Mouse (Mus musculus): ENCODE data around the gene Zfp865.
"Not testable (repeated sequence)": the region's sequence is repeated elsewhere in the genome, so short reads cannot be mapped to it uniquely, and the experiment has no call there.

The Zfp865 gene

DNA sequence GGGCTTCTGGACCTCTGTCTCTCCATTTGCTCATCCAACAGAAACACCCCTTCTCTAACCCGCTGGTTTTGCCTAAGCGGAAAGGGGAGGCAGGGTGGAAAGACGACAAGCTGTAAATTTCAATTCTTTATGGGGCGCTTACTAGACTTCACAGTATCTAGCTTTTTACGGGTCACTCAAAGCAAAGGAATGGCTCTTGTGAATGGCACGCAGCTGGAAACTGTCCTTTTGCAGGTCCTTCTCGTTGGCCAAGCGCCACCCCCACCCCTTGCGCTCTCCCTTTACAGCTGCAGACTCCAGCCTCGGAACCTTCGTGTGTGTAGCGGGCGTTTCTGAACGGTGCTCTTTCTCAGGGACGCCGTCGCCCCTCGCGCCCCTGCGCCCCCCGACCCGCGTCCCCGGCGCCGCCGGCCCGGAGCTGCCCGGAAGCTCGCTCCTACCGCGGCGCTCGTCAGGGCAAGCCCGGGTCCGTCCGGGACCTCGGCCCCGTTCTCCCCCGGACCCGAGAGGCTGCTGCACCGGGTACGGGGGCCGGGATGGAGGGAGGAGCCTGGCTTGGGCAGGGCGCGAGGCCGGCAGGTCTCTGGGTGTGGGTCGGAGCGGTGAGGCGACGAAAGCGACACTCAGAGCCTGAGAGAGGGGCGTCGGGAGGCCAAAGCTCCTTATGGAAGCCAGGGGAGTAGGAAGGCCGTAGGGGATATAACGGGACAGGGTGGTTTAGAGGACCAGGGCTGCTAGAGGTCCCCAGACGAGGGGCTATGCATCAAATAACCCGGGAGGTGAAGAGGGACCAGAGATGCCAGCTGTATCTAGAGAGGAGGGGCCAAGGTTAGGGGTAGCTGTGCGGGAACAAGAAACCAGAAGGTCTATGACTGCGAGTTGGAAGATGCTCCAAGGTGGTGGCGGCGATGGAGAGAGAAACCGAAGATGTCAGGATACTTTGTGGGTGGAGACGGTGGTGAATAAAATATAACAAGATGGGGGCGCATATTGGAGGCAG is 31.3 kb downstream of the Zfp865 start, which contains the start of gene Zfp580:
TSS of gene Zfp580 (plus strand) at position 346 of the 1,000 bp plus-strand sequence.
- peak; percentile 71 for DNase-seq (ENCODE audit: low spot score)

DNA sequence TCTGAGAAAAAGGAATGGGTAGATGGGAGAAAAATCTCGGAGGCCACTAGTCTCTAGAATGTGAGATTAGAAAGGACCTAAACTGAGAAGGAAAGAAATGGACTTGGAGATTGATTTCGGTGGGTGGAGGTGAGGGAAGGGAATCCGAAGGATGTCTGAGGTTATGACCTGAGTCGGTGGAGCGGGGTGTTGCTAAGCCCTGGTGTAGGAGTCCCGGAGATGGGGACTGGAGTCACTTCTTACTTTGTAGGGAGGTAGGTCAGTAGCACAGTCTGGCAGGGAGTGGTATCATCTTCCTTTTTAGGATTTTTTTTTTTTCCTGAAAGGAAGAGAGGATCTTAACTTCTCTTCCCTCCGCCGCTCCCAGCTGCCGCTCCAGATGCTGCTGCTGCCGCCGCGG is 32.3 kb downstream of the Zfp865 start:
- no peak for DNase-seq (ENCODE audit: low spot score)

DNA sequence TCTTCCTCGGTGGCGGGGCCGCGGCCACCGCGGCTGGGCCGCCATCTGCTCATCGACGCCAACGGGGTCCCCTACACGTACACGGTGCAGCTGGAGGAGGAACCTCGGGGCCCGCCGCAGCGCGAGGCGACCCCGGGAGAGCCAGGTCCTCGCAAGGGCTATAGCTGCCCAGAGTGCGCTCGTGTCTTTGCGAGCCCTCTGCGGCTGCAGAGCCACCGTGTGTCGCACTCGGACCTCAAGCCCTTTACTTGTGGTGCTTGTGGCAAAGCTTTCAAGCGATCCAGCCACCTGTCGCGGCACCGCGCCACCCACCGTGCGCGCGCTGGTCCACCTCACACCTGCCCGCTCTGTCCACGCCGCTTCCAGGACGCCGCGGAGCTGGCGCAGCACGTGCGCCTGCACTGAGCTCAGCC is 32.8 kb downstream of the Zfp865 start:
- no peak for DNase-seq (ENCODE audit: low spot score)

DNA sequence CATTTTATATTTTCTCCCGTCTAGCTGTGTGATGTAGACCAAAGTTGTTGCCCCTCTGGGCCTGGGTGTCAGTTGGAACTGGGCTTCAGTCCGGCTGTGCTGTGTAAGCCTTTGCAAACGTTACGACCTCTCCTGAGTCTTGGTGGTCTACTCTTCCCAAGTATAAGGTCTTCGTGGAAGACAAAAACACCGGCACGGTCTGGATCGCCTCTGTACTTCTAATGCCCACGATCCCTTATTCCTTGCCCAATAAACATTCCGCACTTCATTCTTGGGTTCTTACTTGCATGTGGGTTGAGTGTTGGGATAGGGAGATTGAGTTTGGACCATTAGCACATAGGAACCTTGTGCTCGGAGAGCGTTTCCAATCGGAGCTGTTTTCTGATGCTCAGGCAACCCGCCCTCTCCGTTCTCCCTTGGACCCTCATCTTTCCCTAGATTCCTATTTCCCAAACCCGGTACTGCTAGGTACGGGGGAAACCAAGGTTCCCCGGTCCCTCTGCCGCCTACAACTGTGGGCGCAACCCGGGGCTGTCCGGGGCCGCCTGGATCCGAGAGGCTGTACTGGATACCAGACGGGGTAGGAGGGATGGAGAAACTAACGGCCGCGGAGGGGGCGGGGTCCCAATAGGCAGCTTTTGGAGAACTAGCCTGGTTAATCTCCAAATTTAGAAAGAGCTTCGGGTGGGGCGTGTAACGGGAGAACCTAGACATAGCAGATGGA is 33.4 kb downstream of the Zfp865 start:
- DNase-seq (ENCODE audit: low spot score) = no peak

DNA sequence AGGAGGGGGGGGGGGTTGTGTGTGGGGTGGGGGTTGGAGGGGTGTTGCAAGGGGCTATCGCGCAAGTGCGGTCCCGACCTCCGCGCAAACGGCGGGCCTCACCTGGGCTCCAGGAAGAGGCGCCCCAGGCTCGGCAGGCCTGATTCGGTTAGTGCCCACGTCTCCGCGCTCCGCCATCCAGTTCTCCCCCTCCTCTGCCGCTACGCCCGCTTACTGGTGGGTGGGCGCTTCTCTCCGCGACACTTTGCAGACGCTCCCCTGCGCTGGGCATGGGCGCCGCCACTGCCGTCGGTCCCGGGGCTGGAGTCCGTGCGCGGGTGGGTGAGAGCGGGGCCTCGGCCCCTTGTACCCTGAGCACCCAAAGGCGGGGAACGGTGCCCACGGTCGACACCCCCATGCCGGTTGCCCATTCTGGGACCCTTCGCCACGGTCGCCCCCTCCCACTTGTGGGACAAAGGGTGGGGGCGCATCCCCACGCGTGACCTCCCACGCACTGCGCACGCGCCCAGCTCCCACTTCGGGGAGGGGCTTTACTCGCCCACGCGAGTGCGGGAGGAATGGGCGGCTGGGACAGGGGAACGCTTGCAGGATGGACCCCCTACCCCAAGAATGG is 36.6 kb downstream of the Zfp865 start:
- no peak for DNase-seq (ENCODE audit: low spot score)

DNA sequence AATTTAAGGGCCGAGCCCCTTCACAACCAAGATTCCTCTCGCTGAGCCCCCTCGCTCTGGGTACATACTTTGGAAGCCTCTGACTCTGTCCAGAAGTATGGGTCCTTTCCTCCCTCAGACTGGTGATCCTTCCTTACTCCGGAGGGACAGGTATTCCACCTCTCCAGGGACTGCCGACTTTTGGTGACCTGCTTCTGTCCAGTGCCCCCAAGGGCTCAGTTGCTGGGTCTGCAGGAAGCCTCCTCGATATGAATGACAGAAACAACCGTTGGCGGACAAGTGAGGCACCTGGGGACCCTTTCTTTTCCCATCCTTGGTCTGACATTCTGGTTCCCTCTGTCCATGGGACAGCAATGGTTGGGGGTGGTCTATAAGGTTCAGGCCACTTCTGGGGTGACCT is 37.2 kb downstream of the Zfp865 start:
- no peak for DNase-seq (ENCODE audit: low spot score)

DNA sequence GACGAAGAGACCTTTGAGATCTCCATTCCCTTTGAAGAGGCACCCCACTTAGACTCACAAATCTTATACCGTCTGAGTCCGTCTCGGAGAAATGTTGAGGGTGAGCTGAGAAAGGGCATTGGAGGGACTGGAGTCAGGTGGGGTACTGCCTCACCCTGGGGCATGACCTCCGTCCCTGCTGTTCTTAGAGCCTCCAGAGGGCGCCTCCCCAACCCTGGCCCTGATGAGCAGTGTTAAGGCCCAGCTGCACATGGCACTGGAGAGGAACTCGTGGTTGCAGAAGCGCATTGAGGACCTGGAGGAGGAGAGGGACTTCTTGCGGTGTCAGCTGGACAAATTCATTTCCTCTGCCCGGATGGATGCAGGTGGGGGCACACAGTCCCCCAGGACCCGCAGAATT is 37.6 kb downstream of the Zfp865 start:
- DNase-seq (ENCODE audit: low spot score) = no peak

DNA sequence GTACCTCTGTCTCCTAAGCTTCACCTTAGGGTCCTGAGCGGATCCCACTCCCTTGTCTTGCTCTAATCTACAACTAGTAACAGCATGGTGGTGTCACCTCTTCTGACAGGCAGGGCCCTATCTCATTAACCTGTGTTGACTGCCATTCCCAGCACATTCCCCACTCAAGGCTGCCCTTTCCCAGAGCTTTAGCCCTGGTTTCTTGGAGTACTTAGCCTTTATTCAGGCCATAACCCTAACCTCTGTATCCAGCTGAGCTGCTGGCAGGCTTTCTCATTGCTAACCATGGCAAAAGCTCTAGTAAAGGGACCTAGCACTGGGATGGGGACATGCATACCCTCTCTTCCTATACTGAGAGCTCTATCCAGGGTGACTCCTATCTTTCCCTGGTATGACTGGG is 38.5 kb downstream of the Zfp865 start:
- no peak for DNase-seq (ENCODE audit: low spot score)

DNA sequence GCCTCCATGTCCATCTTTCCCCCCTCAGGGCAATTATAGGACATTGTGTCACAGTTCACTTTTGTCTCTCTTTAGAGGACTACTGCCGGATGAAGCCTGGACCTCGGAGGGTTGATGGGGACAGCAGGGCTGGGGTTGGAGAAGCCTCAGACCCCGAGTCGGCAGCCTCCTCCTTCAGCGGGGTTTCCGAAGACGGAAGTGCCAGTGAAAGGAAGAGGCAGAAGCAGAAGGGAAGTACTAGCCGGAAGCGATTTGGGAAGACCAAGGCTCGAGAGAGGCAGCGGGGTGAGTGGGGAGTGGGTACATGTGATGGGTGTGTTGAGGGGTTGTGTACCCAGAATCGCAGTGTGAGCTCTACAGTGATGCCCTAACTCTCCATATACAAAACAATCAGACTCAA is 39.2 kb downstream of the Zfp865 start:
- no peak for DNase-seq (ENCODE audit: low spot score)

DNA sequence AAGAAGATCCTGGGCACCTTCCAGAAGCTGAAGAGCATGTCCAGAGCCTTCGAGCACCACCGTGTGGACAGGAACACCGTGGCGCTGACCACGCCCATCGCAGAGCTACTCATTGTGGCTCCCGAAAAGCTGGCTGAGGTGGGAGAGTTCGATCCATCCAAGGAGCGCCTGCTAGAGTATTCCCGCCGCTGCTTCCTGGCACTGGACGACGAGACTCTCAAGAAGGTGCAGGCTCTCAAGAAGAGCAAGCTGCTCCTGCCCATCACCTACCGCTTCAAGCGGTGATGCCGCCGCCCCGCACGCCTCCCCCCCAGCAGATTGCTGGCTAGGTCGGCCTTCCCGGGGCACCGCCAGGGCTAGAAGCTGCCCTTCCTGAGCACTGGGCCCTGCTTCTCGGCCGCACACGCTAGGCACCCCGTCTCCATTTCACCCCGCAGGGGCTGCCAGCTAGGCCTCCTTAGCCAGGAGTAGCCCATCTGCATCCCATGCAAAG is 40.1 kb downstream of the Zfp865 start:
- DNase-seq (ENCODE audit: low spot score) = peak; percentile 70

DNA sequence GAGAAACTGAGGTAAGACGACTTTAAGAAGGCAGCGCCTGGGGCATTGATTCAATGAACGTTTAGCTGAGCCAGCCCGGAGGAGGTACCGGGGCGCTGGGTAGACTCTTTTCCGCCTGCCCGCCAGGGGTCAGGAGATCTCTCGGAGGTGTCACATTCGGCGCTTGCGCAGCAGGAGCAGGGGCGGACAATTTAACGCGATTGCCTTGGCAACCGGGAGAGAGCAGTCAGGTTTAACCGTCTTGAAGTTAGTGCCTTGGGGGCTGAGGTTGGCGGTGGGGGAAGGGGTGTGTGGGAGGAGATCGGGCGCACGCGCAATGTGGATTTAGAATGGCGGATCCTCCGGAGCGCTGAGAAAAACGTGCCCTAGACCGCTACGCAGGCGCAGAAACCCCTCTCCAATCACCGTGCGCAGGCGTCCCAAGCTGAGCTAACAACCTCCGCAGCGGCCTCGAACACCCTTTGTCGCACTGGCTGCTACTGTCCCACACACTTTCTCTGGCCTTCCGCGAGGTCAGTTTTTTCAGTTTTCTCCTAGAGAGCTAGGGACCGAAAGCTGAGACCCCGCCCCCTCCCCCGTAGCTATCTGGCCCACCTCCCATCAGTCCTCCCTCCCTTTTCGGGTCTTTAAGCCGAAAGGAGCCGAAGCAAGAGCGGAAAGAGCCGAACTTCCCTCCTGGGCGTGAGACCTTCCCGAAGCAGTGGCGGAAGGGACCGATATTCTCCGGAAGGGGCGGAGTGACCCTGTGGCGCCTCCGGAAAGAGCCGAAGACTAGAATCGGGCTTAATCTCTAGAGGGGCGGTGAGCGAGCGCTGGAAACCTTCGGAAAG is 41.0 kb downstream of the Zfp865 start:
- peak; percentile 97 for DNase-seq (ENCODE audit: low spot score)

DNA sequence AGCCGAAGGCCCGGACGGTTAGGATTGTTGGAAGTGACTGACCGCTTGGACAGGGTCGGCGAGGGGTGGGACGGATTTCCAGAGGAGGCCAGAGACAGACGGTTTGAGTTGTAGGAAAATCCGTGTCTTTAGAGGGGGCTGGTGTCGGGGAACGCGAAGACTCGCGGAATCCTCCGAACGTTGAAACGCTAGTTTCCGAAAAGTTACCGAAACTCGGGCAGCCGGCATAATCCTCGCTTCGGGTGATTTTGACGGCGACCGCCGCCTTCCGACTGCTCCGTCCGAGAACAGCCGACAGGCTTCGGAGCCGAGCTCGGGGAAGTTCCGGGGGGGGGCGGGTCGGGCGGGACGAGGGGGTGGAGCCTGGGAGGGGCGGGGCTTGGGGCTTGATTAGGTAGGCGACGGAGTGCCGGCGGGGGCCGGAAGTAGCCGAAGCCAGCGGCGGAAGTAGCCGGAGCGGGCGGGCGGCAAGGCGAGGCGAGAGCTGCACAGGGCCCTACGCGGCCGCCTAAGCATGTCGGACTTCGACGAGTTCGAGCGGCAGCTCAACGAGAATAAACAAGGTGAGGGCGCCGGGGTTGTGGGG is 41.7 kb downstream of the Zfp865 start, which contains the start of gene U2af2:
TSS of gene U2af2 (plus strand) at position 370 of the 586 bp plus-strand sequence.
- peak; percentile 92 for DNase-seq (ENCODE audit: low spot score)

DNA sequence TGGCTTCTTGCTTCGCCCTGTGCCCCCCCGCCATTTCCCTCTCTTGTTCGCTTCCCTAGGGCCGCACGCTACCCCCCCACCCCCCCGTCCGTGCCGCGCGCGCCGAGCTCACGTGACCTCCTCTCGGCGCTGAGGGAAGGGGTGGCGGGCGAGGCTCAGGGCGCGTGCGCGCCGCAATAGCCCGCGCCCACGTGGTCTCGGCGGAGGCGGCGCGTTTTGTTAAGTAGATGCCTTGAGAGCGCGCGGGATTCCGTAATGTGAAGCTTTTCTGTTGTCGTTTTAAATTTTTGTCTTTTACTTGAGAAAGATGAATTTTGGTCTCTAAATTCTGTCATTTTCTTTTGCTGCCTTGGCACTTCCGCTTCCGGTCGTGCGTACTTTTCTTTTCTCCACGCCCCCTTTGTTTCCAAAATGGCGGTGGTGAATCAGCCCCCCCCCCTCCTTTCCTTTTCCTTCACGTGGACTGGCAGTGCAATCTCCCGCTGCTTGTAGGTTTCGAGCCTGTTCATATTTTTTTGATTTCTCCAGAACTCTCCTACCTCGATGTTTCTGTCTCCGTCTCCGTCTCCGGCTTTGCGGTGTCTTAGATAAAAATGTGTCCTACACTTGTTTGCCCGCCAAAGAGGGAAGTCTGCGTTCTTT is 42.3 kb downstream of the Zfp865 start:
- DNase-seq (ENCODE audit: low spot score) = no peak

DNA sequence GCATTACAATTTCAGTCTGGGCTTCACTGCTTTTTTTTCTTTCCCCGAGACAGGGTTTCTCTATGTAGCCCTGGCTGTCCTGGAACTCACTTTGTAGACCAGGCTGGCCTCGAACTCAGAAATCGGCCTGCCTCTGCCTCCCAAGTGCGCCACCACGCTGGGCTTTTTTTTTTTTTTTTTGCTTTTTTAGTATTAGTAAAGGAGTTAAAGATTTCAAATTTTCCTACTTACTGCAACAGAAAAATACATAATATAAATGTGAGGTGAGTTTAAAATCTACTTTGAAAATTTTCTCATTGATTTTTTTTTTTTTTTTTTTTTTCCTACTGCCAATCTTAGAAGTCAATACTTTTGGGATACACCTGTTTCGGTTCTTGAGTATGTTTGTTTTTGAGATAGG is 44.7 kb downstream of the Zfp865 start:
- no peak for DNase-seq (ENCODE audit: low spot score)

DNA sequence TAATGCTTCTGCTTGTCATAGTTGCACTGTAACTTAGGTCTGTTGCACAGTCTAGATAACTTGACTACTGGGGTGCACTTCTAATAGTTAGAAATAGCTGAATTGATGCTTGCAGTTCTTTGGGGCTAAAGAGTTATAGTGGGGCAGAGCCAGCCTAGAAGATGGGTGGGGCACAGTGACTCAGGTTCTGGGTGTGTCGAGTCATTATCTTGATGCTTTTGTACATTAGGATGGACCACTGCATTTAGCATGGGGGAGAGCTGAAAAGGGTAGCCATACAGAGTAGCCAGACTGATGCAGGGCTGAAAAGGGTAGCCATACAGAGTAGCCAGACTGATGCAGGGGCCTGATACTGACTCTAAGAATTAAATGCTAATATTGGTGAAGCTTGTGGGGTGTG is 53.4 kb downstream of the Zfp865 start:
- no peak for DNase-seq (ENCODE audit: low spot score)

DNA sequence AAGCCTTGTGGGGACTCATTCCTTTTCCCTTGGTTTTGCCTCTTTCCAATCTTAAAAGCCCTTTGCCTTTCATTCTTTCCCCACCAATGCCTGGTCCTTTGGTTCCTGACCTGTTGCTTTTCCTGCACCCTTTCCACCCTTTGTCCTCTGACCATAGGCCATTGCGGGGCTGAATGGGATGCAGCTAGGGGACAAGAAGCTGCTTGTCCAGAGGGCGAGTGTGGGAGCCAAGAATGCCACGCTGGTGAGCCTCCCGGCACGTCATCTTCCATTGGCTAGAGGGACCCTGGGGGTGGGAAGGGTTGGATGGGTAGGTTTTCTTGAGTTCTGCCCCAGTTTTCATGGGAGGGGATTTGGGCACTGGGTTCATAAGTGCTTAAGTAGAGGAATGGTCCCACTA is 54.8 kb downstream of the Zfp865 start:
- DNase-seq (ENCODE audit: low spot score) = no peak

DNA sequence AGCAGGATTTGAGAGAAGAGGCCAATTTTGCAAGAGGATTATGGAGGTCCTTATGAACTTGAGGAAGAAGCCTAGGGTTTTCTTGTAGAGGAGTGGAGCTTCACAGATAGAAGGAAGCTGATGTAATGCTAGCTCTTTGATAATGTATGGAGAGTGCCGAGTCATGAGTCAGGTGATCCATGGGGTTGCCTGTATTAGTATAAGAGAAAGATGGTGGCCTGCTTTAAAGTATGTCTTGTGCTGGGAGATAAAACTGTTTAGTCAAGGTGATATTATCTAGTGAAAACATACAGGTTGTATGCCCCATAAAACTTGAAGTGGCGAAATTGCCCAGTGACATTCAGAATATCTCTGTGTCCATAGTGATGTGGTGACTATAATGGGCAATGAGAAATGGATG is 56.8 kb downstream of the Zfp865 start:
- no peak for DNase-seq (ENCODE audit: low spot score)

DNA sequence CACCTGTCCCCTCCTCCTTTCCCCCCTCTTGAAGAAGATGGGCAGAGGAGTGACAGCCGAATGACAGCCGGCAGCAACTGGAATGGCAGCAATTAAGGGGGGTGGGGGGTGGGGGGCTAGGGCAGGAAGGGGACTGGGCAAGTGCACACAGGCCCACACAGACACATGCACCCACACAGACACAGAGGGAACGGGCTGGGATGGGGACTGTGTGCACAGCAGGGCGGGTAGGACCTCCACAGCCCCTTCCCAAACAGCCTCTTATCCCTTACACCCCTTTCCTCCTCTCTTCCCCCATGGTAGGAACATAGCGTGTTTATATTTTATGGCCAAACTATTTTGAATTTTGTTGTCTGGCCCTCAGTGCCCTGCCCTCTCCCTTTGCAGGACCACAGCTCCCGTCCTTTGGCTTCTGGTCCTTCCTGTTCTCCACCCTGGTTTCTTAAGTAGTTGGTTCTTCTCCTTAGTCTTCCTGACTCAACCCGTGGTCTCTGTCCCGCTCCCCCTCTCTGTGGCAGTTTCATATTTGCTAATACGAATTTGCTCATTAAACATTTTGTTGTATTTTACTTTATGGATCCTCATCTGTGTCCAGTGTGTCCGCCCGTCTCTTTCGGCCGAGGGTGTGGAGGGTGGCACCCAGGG is 59.3 kb downstream of the Zfp865 start:
- not testable (repeated sequence) for DNase-seq (ENCODE audit: low spot score)

DNA sequence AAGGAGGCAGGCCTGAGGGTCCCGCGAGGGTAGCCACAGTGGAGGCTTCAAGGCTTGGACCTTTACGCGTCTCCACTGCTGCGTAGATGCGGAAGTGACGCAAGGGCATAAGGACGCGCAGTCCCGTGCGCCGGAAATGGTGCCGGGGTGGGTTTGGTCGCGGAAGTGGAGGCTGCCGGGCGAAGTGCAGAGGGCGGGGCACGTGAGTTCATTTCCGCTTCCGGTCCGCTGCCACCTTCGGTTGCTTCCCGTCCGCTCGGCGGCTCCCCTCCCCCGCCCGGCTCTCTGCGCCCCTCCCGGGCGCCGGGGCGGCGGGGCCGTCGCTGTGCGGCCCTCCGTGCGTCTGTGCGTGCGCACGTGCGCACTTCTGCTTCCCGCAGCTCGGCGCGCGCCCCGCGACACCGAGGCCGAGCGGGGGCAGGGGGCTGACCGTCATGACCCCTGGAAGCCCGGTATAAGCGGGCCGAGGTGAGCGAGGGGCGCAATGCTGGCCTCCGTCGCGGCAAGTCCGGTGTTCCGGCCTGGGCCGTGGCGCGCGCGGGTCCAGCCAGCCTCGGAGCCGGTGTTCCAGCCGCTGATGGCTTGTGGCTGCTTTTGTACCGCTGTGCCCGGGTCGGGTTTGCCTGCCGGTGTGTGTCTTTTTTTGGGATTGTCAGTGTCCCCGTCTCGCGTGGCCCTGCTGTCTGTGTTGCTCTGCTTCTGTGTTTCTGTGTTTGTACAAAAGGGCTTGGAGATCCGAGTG is 60.0 kb downstream of the Zfp865 start, which contains the start of gene Epn1:
TSS of gene Epn1 (plus strand) at position 226 of the 742 bp plus-strand sequence.
- DNase-seq (ENCODE audit: low spot score) = peak; percentile 94
